Mouse (Mus musculus): ENCODE results near the gene Tesc.

DNA sequence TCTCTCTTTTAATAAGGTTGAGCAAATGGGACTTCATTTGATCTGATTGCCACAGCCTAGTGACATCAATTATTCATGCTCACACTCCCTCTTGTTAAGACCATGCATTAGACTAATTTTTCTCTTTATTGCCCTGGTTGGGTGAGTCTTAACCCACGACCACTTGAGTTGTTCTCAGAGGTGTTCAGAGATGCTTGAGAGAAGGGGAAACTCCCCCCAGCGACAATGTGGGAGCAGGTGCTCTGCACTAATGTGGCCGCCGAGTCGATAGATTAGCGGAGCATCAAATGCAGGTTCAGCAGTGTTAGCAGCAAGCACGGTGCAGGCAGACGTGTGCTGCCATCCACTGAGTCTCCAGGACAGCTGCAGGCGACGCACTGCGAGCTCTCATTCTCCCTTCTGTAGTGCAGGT lies 52.3 kb downstream of the Tesc start:
- TF ChIP-seq POLR2A (IDR thresholded peaks at IDR 0.05; ENCODE audit: borderline replicate concordance, extremely low read depth, low read depth, low read length) (no peak), CTCF (IDR thresholded peaks at IDR 0.05; ENCODE audit: insufficient read depth, low read length) (no peak)

All from lung, adult 2 months (tissue).